Mouse (Mus musculus) liver, embryonic 14.5 days (tissue): ENCODE results near the gene Vasp.

ENCODE experiments used
- CTCF ChIP-seq: IDR thresholded peaks from 2 replicates; pipeline ENCODE4 v1.5.1; 2016; ENCODE audit warnings: antibody characterized with exemption, low read depth, control low read depth
- EP300 ChIP-seq: IDR thresholded peaks from 2 replicates; pipeline ENCODE4 v1.6.1; 2016; ENCODE audit warnings: antibody characterized with exemption, low read depth

DNA sequence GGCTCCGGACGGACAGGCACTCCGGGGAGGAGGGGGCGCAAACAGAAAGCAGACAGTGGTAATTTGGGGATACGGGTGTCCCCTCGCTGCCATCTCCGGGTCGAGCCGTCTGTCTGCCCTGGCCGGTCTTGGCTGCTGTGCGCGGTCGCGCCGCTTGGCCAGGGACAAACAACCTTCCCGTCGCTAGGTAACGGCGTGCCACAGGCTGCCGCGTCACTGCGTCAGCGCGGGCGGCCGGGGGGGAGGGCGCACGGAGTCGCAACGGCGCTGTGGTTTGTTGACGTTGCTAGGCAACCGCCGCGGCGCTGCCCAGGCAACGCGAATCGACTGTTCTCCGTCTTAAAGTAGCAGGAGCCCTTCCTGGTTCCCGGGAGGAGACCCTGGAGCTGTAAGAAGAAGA lies 48.3 kb upstream of the Vasp start:
- TF ChIP-seq CTCF (no peak), EP300 (no peak)
